Mouse (Mus musculus) left cerebral cortex, postnatal 10 days (tissue): ENCODE data around the gene Zfr. TPM values are rescaled to one million over a fixed set of nuclear protein-coding genes. Genes with fewer than 3 reads are reported as not detected.
A peak's percentile ranks its signal among the peaks of the same experiment; 100 is the strongest.
"Not testable (repeated sequence)": the region's sequence is repeated elsewhere in the genome, so short reads cannot be mapped to it uniquely, and the experiment has no call there.

Experiments
- DNase-seq, 2 experiments: peaks; one replicate each; pipeline ENCODE4 v3.0.0; 2021 to 2022; ENCODE audit warnings: low spot score in 2 of 2, mixed read lengths in 1 of 2; ENCODE audit errors: extremely low spot score in 1 of 2
- intact Hi-C: fragments of 180-260 bp; cut with DNase I; formaldehyde crosslinking; loops from one replicate; pipeline ENCODE4 v1.15.1; 2025
- total RNA-seq, 2 experiments: library from RNA; stranded (reverse); gene quantifications; 2 replicates each; pipeline ENCODE4 v1.2.3; 2021

Zfr gene
- total RNA-seq, 2 experiments from 2014 or later = 289 to 298 TPM

GRCm38 (mm10) chr15:12205160-12205901 lies 87.7 kb downstream of the Zfr start:
- intact Hi-C loops = loop anchor here (5.0 kb wide), 1 partner anchor 42 kb away; no protein-coding TSS in a partner anchor
- DNase-seq = no peak

GRCm38 (mm10) chr15:12205902-12206645 lies 88.4 kb downstream of the Zfr start:
- intact Hi-C loops = loop anchor here (5.0 kb wide), 1 partner anchor 41 kb away; no protein-coding TSS in a partner anchor
- no peak for DNase-seq

GRCm38 (mm10) chr15:12206646-12207222 lies 89.1 kb downstream of the Zfr start:
- DNase-seq = no peak
- intact Hi-C loops = loop anchor here (5.0 kb wide), 1 partner anchor 41 kb away; no protein-coding TSS in a partner anchor

- intact Hi-C loops = loop anchor here (5.0 kb wide), 1 partner anchor 40 kb away; no protein-coding TSS in a partner anchor
- DNase-seq = peak in 1 of 2 experiments; percentile 13
Measured at GRCm38 (mm10) chr15:12207556-12208090, 90.0 kb downstream of the Zfr start.

- intact Hi-C loops = no loop called here
- DNase-seq = peak; percentile 54 to 61
Measured at GRCm38 (mm10) chr15:12211577-12211976, 93.9 kb downstream of the Zfr start.

- DNase-seq = no peak
- intact Hi-C loops = no loop called here
Measured at GRCm38 (mm10) chr15:12212266-12212665, 94.6 kb downstream of the Zfr start.

- intact Hi-C loops = no loop called here
- DNase-seq = no peak
Measured at GRCm38 (mm10) chr15:12214531-12215414, 97.1 kb downstream of the Zfr start.

GRCm38 (mm10) chr15:12215415-12215718 lies 97.7 kb downstream of the Zfr start:
- intact Hi-C loops = no loop called here
- DNase-seq = no peak

GRCm38 (mm10) chr15:12216119-12216518 lies 98.5 kb downstream of the Zfr start:
- intact Hi-C loops = no loop called here
- DNase-seq = no peak

GRCm38 (mm10) chr15:12216798-12217197 lies 99.2 kb downstream of the Zfr start:
- no peak for DNase-seq
- intact Hi-C loops = no loop called here

- DNase-seq, intact Hi-C loops: not testable (repeated sequence)
Measured at GRCm38 (mm10) chr15:12217332-12217731, 99.7 kb downstream of the Zfr start.

GRCm38 (mm10) chr15:12217849-12218248 lies 100.2 kb downstream of the Zfr start:
- intact Hi-C loops = no loop called here
- DNase-seq = no peak

- intact Hi-C loops = no loop called here
- no peak for DNase-seq
Measured at GRCm38 (mm10) chr15:12218583-12219382, 101.2 kb downstream of the Zfr start.

- intact Hi-C loops = no loop called here
- no peak for DNase-seq
Measured at GRCm38 (mm10) chr15:12221131-12221530, 103.5 kb downstream of the Zfr start.

- intact Hi-C loops = no loop called here
- DNase-seq = no peak
Measured at GRCm38 (mm10) chr15:12222564-12223302, 105.1 kb downstream of the Zfr start.

- intact Hi-C loops = no loop called here
- DNase-seq = no peak
Measured at GRCm38 (mm10) chr15:12223393-12223792, 105.8 kb downstream of the Zfr start.

- intact Hi-C loops = no loop called here
- no peak for DNase-seq
Measured at GRCm38 (mm10) chr15:12224239-12224638, 106.6 kb downstream of the Zfr start.
